Mouse (Mus musculus): Measurements from ENCODE around the gene Ifnlr1.

DNA sequence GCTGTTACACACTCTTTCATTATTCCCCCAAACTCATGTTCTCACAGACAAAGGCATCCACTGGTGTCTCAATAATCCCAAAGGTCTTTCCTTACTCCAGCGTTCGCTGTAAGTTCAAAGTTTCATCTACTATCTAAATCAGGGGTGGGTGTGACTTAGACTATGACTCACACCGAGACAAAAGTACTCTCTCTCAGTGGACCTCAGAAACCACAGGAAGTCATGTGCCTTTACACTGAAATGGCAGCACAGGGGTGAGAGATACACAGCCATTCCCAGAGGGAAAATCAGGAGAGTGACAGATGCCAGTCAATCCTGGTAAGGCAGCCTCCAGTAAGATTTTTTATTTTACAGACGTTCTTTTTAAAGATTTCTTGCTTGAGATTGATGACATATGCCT, 6.8 kb downstream of the Ifnlr1 start:
- TF ChIP-seq EP300 (IDR thresholded peaks at IDR 0.05) (no peak), CTCF (IDR thresholded peaks at IDR 0.05) (no peak)
